Mouse (Mus musculus) liver, adult (tissue): ENCODE data around the gene Gckr.

ENCODE experiments used
- GATA4 ChIP-seq: IDR thresholded peaks from 2 replicates; pipeline ENCODE4 v1.6.1; 2014; ENCODE audit warnings: mild to moderate bottlenecking, low read length; ENCODE audit not compliant: insufficient replicate concordance

The Gckr gene

DNA sequence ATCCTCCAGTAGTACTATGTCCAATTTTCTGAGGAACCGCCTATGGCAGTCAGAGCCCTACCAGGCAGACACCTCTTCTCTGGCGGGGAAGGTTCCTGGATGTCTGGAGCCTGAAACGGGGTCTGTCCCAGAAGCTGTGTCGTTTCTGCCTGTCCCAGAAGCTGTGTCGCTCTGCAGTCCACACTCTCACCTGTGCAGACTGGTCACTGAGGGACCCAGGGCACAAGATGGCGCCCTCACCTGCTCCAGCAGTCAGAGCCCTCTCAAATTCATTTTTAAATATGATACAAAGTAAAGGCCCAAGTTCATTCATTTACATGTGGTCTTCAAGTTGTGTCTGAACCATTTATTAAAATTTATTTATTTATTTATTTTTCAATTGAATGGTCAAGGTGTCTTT is 63.7 kb downstream of the Gckr start:
- no peak for TF ChIP-seq GATA4
